Mouse (Mus musculus): ENCODE results near the gene Plekha7. TPM values are rescaled to one million over a fixed set of nuclear protein-coding genes. Genes with fewer than 3 reads are reported as not detected.

The Plekha7 gene
- 21.1 and 21.4 TPM in 2 replicates for polyA plus RNA-seq (2015; fragmentation: Nextera tagmentation; extraction: Ambion mirVana)

GRCm38 (mm10) chr7:116307871-116308631 is at the start of gene Plekha7:
Plekha7 (minus strand) TSS chr7:116308376.
- no peaks in the 10 kb centered on the region for H3K9me3 ChIP-seq
- peak; percentile 87 for ATAC-seq
- H3K4me2 ChIP-seq (replicated peaks): peak within 1 kb of the TSS; percentile 96
- peak within 1 kb of the TSS; percentile 91 for H3K27ac ChIP-seq
- peaks cover 3% of the 10 kb centered on the region; the same call in 1 of the 2 replicates for H3K27me3 ChIP-seq (replicated peaks)
- under 1% methylated on average over 65 of the region's 65 CpGs for WGBS
- H3K9ac ChIP-seq: peak within 1 kb of the TSS; percentile 46
- no peaks in the 10 kb centered on the region for H3K36me3 ChIP-seq
- peak within 1 kb of the TSS; percentile 68 for H3K4me3 ChIP-seq (replicated peaks)
- H3K4me1 ChIP-seq (replicated peaks): 0 out of 2 replicates have a peak, but pooled peaks cover 10% of the 10 kb centered on the region

- Histone ChIP-seq H3K9me3 (no peaks in the 10 kb centered on the region), H3K27me3 (replicated peaks) (no peaks in the 10 kb centered on the region), H3K36me3 (peaks cover 5% of the 10 kb centered on the region; the same call in 1 of the 2 replicates), H3K4me3 (replicated peaks) (no peak overlapping the region), H3K4me1 (replicated peaks) (no peaks in the 10 kb centered on the region), H3K9ac (no peak overlapping the region), H3K4me2 (replicated peaks) (0 out of 2 replicates have a peak overlapping the region, but pooled peaks have one; percentile 2), H3K27ac (0 out of 2 replicates have a peak overlapping the region, but pooled peaks have one; percentile 4)
- 8% methylated on average over 1 of the region's 1 CpGs for WGBS
- ATAC-seq: peak; percentile 66
Measured at GRCm38 (mm10) chr7:116336226-116336625, 28.1 kb upstream of the Plekha7 start.

- 71% methylated on average over 6 of the region's 6 CpGs for WGBS
- Histone ChIP-seq H3K4me2 (replicated peaks) (peak overlapping the region; percentile 75), H3K4me1 (replicated peaks) (no peaks in the 10 kb centered on the region), H3K27ac (no peak overlapping the region), H3K9ac (no peak overlapping the region; the same call in 1 of the 2 replicates), H3K4me3 (replicated peaks) (0 out of 2 replicates have a peak overlapping the region, but pooled peaks have one; percentile 80), H3K27me3 (replicated peaks) (no peaks in the 10 kb centered on the region), H3K9me3 (no peaks in the 10 kb centered on the region), H3K36me3 (peaks cover 9% of the 10 kb centered on the region; the same call in 1 of the 2 replicates)
- ATAC-seq: no peak
Measured at GRCm38 (mm10) chr7:116335133-116335532, 27.0 kb upstream of the Plekha7 start.

DNA sequence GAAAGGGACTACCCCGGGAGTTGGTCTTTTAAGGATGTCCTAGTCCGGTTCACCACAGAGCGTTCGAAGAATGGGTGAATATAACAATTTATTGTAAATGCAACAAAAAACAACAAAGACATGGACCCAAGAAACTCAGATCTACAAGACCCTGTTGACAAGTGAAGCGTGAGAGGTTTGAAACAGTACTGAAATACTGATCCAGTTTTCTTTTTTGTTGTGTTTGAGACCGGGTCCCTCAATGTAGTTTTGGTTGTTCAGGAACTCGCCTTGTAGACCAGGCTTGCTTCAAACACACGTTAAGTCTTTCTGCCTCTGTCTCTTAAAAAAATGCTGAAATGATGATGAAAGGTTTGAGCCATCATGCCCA is 26.5 kb upstream of the Plekha7 start:
- peak overlapping the region; percentile 93 for H3K9ac ChIP-seq
- 11% methylated on average over 8 of the region's 8 CpGs for WGBS
- no peaks in the 10 kb centered on the region for H3K4me1 ChIP-seq (replicated peaks)
- no peaks in the 10 kb centered on the region for H3K9me3 ChIP-seq
- peak overlapping the region; percentile 75 for H3K4me2 ChIP-seq (replicated peaks)
- peak overlapping the region; percentile 86 for H3K27ac ChIP-seq
- peak overlapping the region; percentile 80 for H3K4me3 ChIP-seq (replicated peaks)
- ATAC-seq: no peak
- H3K27me3 ChIP-seq (replicated peaks): no peaks in the 10 kb centered on the region
- H3K36me3 ChIP-seq: peaks cover 12% of the 10 kb centered on the region

DNA sequence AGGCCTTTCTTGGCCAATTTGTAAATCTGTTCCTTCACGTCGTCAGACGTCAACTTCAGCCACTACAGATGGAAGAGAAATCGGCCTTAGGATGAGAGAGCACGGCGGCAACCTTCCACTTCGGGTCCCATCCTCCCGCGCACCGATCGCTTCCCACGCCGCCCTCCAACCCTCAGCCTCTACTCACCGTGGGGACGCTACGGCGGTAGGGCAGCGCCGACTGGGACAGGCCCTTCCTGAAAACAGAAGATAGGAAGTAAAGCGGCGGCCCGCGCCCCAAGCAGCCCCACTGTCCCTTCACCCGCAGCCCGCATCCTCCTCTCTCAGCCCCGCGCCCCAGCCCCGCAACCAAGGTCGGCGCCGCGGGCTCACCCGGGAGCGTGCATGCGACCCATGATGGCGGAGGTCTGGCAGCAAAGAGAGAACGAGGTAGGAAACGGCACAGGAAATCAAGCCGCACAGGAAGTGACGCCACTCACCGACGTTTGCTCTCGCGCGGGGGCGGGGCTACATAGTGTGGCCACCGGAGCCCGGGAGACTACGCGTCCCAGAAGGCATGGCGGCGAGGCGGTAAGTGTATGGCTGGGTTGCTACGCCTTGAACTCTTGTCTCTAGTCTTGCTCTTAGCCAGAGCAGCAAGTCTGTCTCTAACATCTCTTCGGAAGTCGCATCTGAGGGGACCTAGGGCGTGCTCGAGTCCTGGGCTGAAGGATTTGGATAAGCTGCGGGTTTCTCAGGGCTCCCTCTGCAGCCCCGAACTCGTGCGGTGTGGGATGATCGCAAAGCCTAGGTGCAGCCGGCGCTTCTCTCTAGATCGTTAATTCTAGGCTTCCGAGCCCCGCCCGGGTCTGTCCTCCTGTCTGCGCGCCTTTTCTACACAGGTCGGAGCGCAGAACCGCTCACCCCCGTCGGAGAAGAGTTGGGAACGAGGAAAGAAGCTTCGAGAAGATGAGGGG is 25.8 kb upstream of the Plekha7 start, which contains the start of gene Rps13:
Gene Rps13, minus strand, starts transcription at position 483 of the 956 bp plus-strand sequence.
- peak within 1 kb of the TSS; percentile 80 for H3K4me3 ChIP-seq (replicated peaks)
- peak; percentile 99 for ATAC-seq
- peak within 1 kb of the TSS; percentile 93 for H3K9ac ChIP-seq
- peaks cover 12% of the 10 kb centered on the region for H3K36me3 ChIP-seq
- H3K27me3 ChIP-seq (replicated peaks): no peaks in the 10 kb centered on the region
- H3K27ac ChIP-seq: peak within 1 kb of the TSS; percentile 86
- peak within 1 kb of the TSS; percentile 75 for H3K4me2 ChIP-seq (replicated peaks)
- no peaks in the 10 kb centered on the region for H3K4me1 ChIP-seq (replicated peaks)
- WGBS: under 1% methylated on average over 78 of the region's 78 CpGs
- no peaks in the 10 kb centered on the region for H3K9me3 ChIP-seq

GRCm38 (mm10) chr7:116331246-116331645 is 23.1 kb upstream of the Plekha7 start:
- Histone ChIP-seq H3K9me3 (no peaks in the 10 kb centered on the region), H3K9ac (no peak overlapping the region), H3K27me3 (replicated peaks) (no peaks in the 10 kb centered on the region), H3K4me2 (replicated peaks) (no peak overlapping the region), H3K27ac (no peak overlapping the region), H3K4me3 (replicated peaks) (no peak overlapping the region), H3K4me1 (replicated peaks) (no peaks in the 10 kb centered on the region), H3K36me3 (peaks cover 12% of the 10 kb centered on the region)
- no peak for ATAC-seq
- WGBS: 86% methylated on average over 2 of the region's 2 CpGs

DNA sequence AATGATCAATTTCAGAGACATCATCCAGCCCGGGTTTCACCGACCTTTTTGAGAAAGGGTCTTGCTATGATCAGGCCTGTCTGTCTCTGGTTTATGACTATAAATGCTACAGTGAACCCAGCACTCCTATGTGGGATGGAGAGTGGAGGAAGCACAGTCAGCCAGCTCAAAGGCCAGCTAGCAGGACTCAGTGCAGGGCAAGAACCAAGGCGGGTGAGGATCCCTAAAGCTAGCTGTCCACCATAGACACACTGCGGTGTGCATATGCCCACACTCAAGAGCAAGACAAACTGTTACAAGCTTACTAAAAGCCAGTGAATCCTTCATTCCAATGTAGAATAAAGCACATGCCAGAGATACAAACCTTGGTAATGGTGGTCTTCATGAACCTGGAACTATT is 21.7 kb upstream of the Plekha7 start:
- no peak overlapping the region for H3K4me3 ChIP-seq (replicated peaks)
- no peak overlapping the region for H3K4me2 ChIP-seq (replicated peaks)
- no peak for ATAC-seq
- H3K4me1 ChIP-seq (replicated peaks): no peaks in the 10 kb centered on the region
- no peak overlapping the region for H3K9ac ChIP-seq
- no peaks in the 10 kb centered on the region for H3K9me3 ChIP-seq
- 85% methylated on average over 4 of the region's 4 CpGs for WGBS
- H3K27ac ChIP-seq: no peak overlapping the region
- no peaks in the 10 kb centered on the region for H3K27me3 ChIP-seq (replicated peaks)
- peaks cover 12% of the 10 kb centered on the region for H3K36me3 ChIP-seq

GRCm38 (mm10) chr7:116328777-116329176 is 20.6 kb upstream of the Plekha7 start:
- no peak overlapping the region for H3K4me2 ChIP-seq (replicated peaks)
- no peaks in the 10 kb centered on the region for H3K9me3 ChIP-seq
- H3K4me1 ChIP-seq (replicated peaks): no peaks in the 10 kb centered on the region
- H3K9ac ChIP-seq: no peak overlapping the region
- no peaks in the 10 kb centered on the region for H3K27me3 ChIP-seq (replicated peaks)
- peaks cover 12% of the 10 kb centered on the region for H3K36me3 ChIP-seq
- no peak for ATAC-seq
- no peak overlapping the region for H3K4me3 ChIP-seq (replicated peaks)
- no peak overlapping the region for H3K27ac ChIP-seq
- whole genome bisulfite sequencing: 77% methylated on average over 7 of the region's 7 CpGs

DNA sequence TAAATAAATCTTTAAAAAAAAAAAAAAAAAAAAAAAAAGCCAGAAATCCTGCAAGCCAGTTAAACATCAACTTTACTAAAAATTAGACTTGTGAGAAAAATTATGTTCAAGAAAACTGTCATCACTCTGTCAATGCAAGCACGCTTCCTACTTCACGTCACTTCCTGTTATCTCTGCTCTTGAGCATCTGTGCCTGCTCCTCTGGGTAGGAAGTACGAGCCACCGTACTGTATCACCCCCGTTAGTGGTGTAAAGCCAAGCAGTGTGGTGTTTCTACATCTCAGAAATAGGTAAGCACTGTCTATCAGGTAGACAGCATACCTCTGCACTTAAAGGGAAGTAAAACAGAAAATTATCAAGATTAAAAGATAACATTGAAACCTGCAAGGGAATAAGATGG is 19.7 kb upstream of the Plekha7 start:
- H3K4me1 ChIP-seq (replicated peaks): no peaks in the 10 kb centered on the region
- ATAC-seq: no peak
- no peaks in the 10 kb centered on the region for H3K27me3 ChIP-seq (replicated peaks)
- 80% methylated on average over 5 of the region's 5 CpGs for WGBS
- H3K36me3 ChIP-seq: peaks cover 12% of the 10 kb centered on the region
- H3K27ac ChIP-seq: no peak overlapping the region
- no peak overlapping the region for H3K4me2 ChIP-seq (replicated peaks)
- no peak overlapping the region for H3K4me3 ChIP-seq (replicated peaks)
- H3K9ac ChIP-seq: no peak overlapping the region
- H3K9me3 ChIP-seq: no peaks in the 10 kb centered on the region

- no peak overlapping the region for H3K4me3 ChIP-seq (replicated peaks)
- no peaks in the 10 kb centered on the region for H3K4me1 ChIP-seq (replicated peaks)
- H3K36me3 ChIP-seq: no peaks in the 10 kb centered on the region
- no peaks in the 10 kb centered on the region for H3K9me3 ChIP-seq
- ATAC-seq: peak; percentile 89
- WGBS: 24% methylated on average over 10 of the region's 10 CpGs
- H3K9ac ChIP-seq: no peak overlapping the region
- no peaks in the 10 kb centered on the region for H3K27me3 ChIP-seq (replicated peaks)
- H3K4me2 ChIP-seq (replicated peaks): 0 out of 2 replicates have a peak overlapping the region, but pooled peaks have one; percentile 20
- H3K27ac ChIP-seq: no peak overlapping the region
Measured at GRCm38 (mm10) chr7:116323331-116323964, 15.3 kb upstream of the Plekha7 start.

- WGBS: 11% methylated on average over 9 of the region's 9 CpGs
- Histone ChIP-seq H3K4me1 (replicated peaks) (0 out of 2 replicates have a peak, but pooled peaks cover 10% of the 10 kb centered on the region), H3K9me3 (no peaks in the 10 kb centered on the region), H3K4me3 (replicated peaks) (0 out of 2 replicates have a peak overlapping the region, but pooled peaks have one; percentile 68), H3K27me3 (replicated peaks) (peaks cover 3% of the 10 kb centered on the region; the same call in 1 of the 2 replicates), H3K9ac (peak overlapping the region; percentile 32; the same call in 1 of the 2 replicates), H3K4me2 (replicated peaks) (peak overlapping the region; percentile 96), H3K27ac (peak overlapping the region; percentile 91), H3K36me3 (no peaks in the 10 kb centered on the region)
- peak; percentile 40 for ATAC-seq
Measured at GRCm38 (mm10) chr7:116309456-116309855, 1.3 kb upstream of the Plekha7 start.

Measured in intestine, embryonic 15.5 days (tissue).